Mouse (Mus musculus) testis, adult 2 months (tissue): ENCODE data around the gene Mkrn1.
"Not testable (repeated sequence)": the region's sequence is repeated elsewhere in the genome, so short reads cannot be mapped to it uniquely, and the experiment has no call there.

ENCODE experiments used
- CTCF ChIP-seq: fragments of 200-500 bp; IDR thresholded peaks from 2 replicates; pipeline ENCODE4 v1.5.1; 2012; ENCODE audit warnings: low read depth, mild to moderate bottlenecking, inconsistent platforms, low read length, moderate library complexity; ENCODE audit not compliant: control insufficient read depth, insufficient read depth, insufficient replicate concordance
- POLR2A ChIP-seq: fragments of 200-500 bp; IDR thresholded peaks from 2 replicates; pipeline ENCODE4 v1.6.1; 2012; ENCODE audit warnings: low read depth, mild to moderate bottlenecking, inconsistent platforms, low read length, moderate library complexity; ENCODE audit not compliant: control insufficient read depth

- not testable (repeated sequence) for TF ChIP-seq CTCF, POLR2A
Observed at GRCm38 (mm10) chr6:39378161-39378835, 42.0 kb downstream of the Mkrn1 start.
